Mouse (Mus musculus) testis, adult 2 months (tissue): ENCODE measurements around the gene 9530068E07Rik. TPM values are rescaled to one million over a fixed set of nuclear protein-coding genes. Genes with fewer than 3 reads are reported as not detected.
"Not testable (repeated sequence)": the region's sequence is repeated elsewhere in the genome, so short reads cannot be mapped to it uniquely, and the experiment has no call there.

ENCODE experiments used
- H3K27ac ChIP-seq: fragments of 200-500 bp; 2 replicates; pipeline ENCODE4 v1.5.1; 2012; ENCODE audit warnings: low read depth, low read length; ENCODE audit not compliant: control insufficient read depth, insufficient read depth
- H3K27me3 ChIP-seq: fragments of 200-500 bp; 2 replicates; pipeline ENCODE4 v1.6.1; 2012; ENCODE audit warnings: mild to moderate bottlenecking, low read length, moderate library complexity; ENCODE audit not compliant: control insufficient read depth, insufficient read depth
- H3K36me3 ChIP-seq: fragments of 200-500 bp; 2 replicates; pipeline ENCODE4 v1.6.1; 2012; ENCODE audit warnings: mild to moderate bottlenecking, low read length; ENCODE audit not compliant: control insufficient read depth, insufficient read depth
- H3K4me1 ChIP-seq: fragments of 200-500 bp; 2 replicates; pipeline ENCODE4 v1.6.1; 2012; ENCODE audit warnings: low read length; ENCODE audit not compliant: control insufficient read depth, insufficient read depth
- H3K4me3 ChIP-seq: fragments of 200-500 bp; 2 replicates; pipeline ENCODE4 v1.5.1; 2012; ENCODE audit warnings: low read depth, mild to moderate bottlenecking, low read length, moderate library complexity, mixed read lengths; ENCODE audit not compliant: control insufficient read depth
- CTCF ChIP-seq: fragments of 200-500 bp; IDR thresholded peaks from 2 replicates; pipeline ENCODE4 v1.5.1; 2012; ENCODE audit warnings: low read depth, mild to moderate bottlenecking, inconsistent platforms, low read length, moderate library complexity; ENCODE audit not compliant: control insufficient read depth, insufficient read depth, insufficient replicate concordance
- POLR2A ChIP-seq: fragments of 200-500 bp; IDR thresholded peaks from 2 replicates; pipeline ENCODE4 v1.6.1; 2012; ENCODE audit warnings: low read depth, mild to moderate bottlenecking, inconsistent platforms, low read length, moderate library complexity; ENCODE audit not compliant: control insufficient read depth
- polyA plus RNA-seq: library from polyadenylated mRNA; depleted of rRNA; stranded (reverse); fragments of >200 nt; gene quantifications from 2 replicates; pipeline ENCODE4 v1.2.3, GENCODE M21; 2012

Gene 9530068E07Rik
- polyA plus RNA-seq, 1 experiment = 70.2 TPM

DNA sequence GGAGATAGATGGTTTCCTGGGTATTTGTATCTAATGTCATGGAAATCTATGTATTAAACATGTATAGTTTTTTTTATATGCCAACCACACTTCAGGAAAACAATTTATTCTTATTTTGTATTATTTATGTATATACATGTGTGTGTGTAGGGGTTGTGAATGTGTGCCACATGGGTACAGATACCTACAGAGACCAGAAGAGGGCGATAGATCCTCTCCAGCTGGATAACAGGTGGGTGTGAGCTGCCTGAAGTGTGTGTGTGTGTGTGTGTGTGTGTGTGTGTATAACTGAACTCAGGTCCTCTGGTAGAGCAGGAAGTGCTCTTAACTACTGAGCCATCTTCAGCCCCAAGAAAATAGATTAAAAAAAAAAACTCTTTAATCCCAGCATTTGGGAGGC, 40.6 kb upstream of the 9530068E07Rik start:
- no peaks in the 10 kb centered on the region for H3K36me3 ChIP-seq
- TF ChIP-seq CTCF (no peak), POLR2A (no peak)
- H3K27ac ChIP-seq = no peak overlapping the region
- H3K4me1 ChIP-seq = peaks cover 9% of the 10 kb centered on the region
- no peaks in the 10 kb centered on the region; the same call in 1 of the 2 replicates for H3K27me3 ChIP-seq
- H3K4me3 ChIP-seq = no peak overlapping the region

DNA sequence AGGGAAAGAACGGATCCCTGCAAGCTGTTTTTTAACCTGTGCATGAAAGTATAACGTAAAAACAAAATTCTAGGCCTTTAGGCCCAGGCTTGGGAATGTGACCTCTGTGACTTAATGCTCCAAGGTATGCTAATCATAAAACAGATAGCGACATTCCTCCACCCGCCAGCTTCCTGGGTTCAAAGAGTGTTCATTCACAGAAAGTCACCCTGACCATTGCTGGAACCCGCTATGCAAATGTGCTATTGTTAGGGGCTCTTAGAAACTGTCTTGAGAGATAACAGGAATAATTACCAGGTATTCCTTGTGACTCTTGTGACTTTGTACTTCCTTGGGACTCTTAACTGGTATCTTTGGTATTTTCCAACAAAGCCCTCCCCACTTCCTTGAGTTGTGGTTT, 39.1 kb upstream of the 9530068E07Rik start:
- not testable (repeated sequence) for H3K36me3 ChIP-seq, H3K4me3 ChIP-seq, H3K27ac ChIP-seq, H3K27me3 ChIP-seq
- H3K4me1 ChIP-seq = peaks cover 20% of the 10 kb centered on the region

DNA sequence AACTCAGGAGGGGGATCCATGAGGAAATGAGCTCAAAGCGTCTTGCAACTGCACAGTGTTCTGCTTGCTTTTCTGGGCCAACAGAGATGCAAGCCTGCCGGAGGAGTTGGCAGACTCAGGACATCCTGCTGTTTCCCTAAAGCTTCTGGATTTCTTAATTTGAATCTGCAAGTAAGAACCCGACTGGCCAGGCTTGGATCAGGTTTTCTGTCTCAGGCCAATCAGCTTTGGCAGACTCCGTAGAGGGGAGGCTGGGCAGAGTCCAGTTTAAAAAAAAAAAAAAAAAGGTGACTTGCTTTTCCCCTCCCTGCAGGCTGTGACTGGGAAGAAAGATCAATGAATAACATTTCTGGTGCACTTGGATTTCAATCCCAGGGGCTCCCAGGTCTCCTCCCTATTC, 37.7 kb upstream of the 9530068E07Rik start:
- no peaks in the 10 kb centered on the region for H3K36me3 ChIP-seq
- TF ChIP-seq CTCF (no peak), POLR2A (no peak)
- peaks cover 21% of the 10 kb centered on the region for H3K4me1 ChIP-seq
- no peaks in the 10 kb centered on the region; the same call in 1 of the 2 replicates for H3K27me3 ChIP-seq
- no peak overlapping the region for H3K27ac ChIP-seq
- no peak overlapping the region for H3K4me3 ChIP-seq

DNA sequence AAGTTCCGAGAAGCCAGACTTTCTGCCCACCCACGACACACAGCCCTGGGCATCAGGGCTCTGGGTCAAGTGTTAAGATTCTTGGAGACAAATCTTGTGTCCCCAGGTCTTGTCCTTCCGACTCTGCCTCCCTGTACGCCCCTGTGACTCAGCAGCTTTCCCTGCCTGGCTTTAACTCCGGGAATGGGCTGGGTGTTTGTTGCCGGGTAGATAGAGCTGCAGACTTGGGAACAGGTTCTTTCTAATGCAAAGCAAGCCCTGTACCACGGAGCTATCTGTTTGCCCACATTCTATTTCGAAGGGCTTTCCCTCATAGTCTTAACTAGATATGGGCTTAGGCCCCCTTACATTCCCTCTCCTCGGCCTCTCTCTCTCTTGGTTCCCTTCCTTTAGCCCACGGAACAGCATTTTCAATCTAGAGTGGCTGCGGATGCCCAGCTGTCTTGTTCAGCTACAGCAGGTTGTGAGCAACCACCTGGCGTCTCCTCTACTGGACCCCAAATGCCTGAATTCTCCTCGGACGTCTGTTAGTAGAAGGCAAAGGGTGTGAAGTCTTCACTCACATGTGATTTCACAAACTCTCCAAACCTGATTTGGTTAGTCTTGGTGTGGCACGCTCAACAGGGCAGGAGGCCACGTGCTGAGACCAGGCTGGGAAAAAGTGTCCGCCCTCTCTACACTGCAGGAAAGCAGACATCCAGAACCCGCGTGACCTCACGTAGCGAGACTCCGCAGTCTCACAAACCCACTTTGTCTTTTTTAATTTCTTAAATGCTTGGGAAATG, 36.4 kb upstream of the 9530068E07Rik start:
- Histone ChIP-seq H3K4me3 (peak overlapping the region; percentile 95), H3K4me1 (peaks cover 21% of the 10 kb centered on the region), H3K36me3 (no peaks in the 10 kb centered on the region), H3K27me3 (no peaks in the 10 kb centered on the region; the same call in 1 of the 2 replicates), H3K27ac (peak overlapping the region; percentile 89)
- no peak for TF ChIP-seq CTCF
- TF ChIP-seq POLR2A = no peak

DNA sequence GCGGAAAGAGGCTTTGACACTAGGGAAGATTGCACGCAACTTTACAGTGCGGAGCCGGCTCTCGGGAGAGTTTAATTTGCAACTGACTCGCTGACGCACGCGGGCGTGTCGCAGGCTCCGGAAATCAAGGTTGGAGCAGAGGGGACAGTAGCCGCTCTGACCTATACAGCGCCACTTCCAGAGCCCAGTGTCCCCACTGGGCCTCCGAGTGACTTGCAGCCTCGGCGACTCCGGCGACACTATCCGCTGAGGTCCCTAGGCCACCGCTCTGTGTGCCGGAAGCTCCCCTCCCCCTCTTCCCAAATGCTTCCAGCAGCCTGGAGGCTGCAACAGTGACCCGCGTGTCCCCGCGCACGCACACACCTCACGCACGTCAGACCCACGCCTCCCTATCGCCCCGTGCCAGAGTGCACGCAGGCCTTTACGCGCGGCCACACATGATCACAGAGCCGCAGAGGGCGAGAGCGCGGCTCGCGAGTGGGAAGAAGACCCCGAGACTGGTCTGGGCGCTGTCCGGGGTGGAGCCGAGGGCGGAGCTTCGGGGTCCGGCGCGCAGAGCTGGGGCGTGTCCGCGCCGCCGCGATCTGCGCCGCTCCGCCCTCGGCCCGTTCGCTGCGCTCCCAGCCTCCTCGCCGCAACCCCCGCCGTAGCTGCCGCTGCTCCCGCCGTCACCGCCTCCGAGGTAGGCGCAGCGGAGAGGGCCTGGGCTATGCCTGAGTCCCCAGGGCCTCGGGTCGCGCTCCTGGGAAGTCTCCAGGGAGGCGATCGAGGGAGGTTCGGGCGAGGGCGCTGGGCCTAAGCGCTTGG, 35.6 kb upstream of the 9530068E07Rik start, which contains the start of gene Vdac1:
Gene Vdac1, plus strand, starts transcription at position 390 of the 807 bp plus-strand sequence.
- Histone ChIP-seq H3K4me3 (peak within 1 kb of the TSS; percentile 95), H3K27me3 (no peaks in the 10 kb centered on the region; the same call in 1 of the 2 replicates), H3K27ac (peak within 1 kb of the TSS; percentile 94), H3K4me1 (peaks cover 21% of the 10 kb centered on the region), H3K36me3 (no peaks in the 10 kb centered on the region)
- TF ChIP-seq CTCF (no peak), POLR2A (0 out of 2 replicates have a peak, but pooled peaks have one; percentile 32)

DNA sequence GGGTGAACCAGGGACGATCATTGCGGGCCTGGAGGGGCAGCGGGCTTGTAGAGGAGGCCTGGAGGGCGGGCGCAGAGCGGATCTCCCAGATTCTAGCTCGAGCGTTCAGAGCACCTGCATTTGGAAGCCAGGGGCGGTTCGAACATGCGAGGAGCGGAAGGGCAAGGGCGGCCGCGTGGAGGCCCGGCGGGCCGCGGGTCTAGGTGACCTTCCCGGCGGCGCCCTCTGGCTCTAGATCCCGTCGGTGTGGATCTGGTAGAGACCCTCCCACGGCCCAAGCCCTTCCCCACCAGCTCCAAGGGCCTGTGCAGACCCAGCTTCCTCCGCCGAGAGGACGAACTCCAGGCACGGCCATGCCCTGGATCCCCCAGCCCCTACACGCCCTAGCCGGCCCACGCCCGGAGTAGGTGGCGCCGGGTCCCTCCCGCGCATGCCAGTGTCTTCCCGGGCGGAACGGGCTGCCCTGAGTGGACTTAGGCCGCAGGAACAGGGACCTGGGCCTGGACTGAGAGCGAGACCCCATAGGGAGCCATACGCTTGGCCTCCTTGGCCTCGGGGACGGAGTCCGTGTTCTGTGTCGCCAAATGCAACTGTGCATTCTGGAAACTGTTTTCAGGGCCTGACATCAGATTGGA, 34.8 kb upstream of the 9530068E07Rik start:
- peak overlapping the region; percentile 95 for H3K4me3 ChIP-seq
- peaks cover 21% of the 10 kb centered on the region for H3K4me1 ChIP-seq
- H3K27me3 ChIP-seq = no peaks in the 10 kb centered on the region; the same call in 1 of the 2 replicates
- H3K36me3 ChIP-seq = no peaks in the 10 kb centered on the region
- H3K27ac ChIP-seq = peak overlapping the region; percentile 94
- TF ChIP-seq POLR2A (peak; percentile 38; the same call in 1 of the 2 replicates), CTCF (no peak)

DNA sequence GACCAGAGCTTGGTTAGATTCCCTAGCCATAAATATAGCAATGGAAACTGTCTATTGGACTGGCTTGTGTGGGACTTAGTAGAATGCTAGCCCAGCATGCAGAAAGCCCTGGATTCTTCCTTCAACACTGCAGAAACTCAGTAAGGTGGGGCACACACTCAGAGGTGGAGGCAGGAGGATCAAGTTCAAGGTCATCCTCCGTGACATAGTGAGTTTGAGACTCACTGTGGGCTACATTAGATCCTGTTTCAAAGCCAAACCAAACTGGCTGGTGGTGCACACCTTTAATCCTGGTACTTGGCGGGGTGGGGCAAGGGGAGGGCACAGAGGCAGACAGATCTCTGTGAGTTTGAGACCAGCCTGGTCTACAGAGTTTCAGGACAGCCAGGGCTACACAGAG, 31.9 kb upstream of the 9530068E07Rik start:
- Histone ChIP-seq H3K4me3 (no peak overlapping the region), H3K27me3 (no peaks in the 10 kb centered on the region; the same call in 1 of the 2 replicates), H3K4me1 (peaks cover 21% of the 10 kb centered on the region), H3K27ac (no peak overlapping the region), H3K36me3 (no peaks in the 10 kb centered on the region)
- TF ChIP-seq CTCF = no peak
- TF ChIP-seq POLR2A = no peak
